Mouse (Mus musculus): ENCODE measurements at regions not wholly inside any gene's neighbourhood (a gene's known extent, or its start where the extent isn't known, plus 50 kb on each side); places are given as distances from the start of the nearest gene placed in this dataset.

DNA sequence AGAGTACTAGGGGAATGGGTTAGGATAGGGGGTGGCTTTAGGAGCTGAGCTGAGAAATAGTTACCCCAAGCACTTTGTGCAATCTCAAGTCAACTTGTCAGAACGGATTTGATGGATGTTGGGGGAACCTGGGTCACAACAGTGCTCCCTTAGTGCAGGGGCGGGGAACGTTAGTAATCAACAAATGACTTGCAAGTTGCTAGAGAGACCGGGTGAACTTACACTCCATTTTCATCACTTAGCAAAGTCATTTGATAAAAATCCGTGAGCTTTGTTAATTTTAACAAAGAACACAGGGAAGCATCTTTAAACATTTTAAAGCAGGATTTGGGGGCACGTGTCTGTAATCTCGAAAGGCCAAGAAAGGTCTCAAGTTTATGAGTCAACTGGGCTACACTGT, 557.0 kb downstream of the Gm19410 start:
- Histone ChIP-seq H3K27ac (ENCODE audit: low read depth) (no peak overlapping the region), H3K4me3 (ENCODE audit: low read depth, low read length) (no peak overlapping the region), H3K9ac (replicated peaks; ENCODE audit: low read depth, low read length) (no peak overlapping the region), H3K27me3 (ENCODE audit: control insufficient read depth, insufficient read depth, low read length) (no peaks in the 10 kb centered on the region), H3K9me3 (replicated peaks; ENCODE audit: control insufficient read depth, low read length) (no peaks in the 10 kb centered on the region), H3K36me3 (replicated peaks; ENCODE audit: control insufficient read depth, insufficient read depth, low read length) (no peaks in the 10 kb centered on the region), H3K4me2 (ENCODE audit: low read depth, low read length) (no peak overlapping the region), H3K4me1 (ENCODE audit: control insufficient read depth, insufficient read depth) (no peaks in the 10 kb centered on the region; the same call in 1 of the 2 replicates)
- TF ChIP-seq EP300 (IDR thresholded peaks at IDR 0.05; ENCODE audit: low read depth) = no peak
- no peak for TF ChIP-seq CTCF (IDR thresholded peaks at IDR 0.05; ENCODE audit: low read depth)
- 77% methylated on average over 7 of the region's 7 CpGs for WGBS
- DNase-seq (ENCODE audit: low spot score) (no peak), ATAC-seq (ENCODE audit: insufficient read depth, low read depth) (no peak)

DNA sequence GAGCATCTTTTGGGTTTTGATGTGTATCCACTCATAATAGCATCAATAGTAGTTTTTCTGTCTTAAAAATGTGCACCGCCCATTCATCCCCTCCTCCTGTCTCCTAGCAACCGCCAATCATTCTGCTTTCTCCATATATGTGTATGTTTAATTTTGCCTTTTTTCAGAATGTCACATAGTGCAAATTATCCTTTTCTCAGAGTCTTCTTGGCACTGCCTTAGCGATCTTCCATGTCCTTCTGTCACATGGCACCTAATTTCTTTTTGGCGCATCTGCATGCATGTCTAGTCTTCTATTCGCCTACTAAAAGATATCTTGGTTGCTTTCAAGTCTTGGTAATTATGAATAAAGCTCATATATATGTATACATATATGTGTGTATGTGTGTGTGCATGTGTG, 573.0 kb downstream of the Gm19410 start:
- 95% methylated on average over 5 of the region's 5 CpGs for WGBS
- ATAC-seq (ENCODE audit: insufficient read depth, low read depth) (no peak), DNase-seq (ENCODE audit: low spot score) (no peak)
- H3K9ac ChIP-seq (replicated peaks; ENCODE audit: low read depth, low read length) = no peak overlapping the region
- no peak for TF ChIP-seq CTCF (IDR thresholded peaks at IDR 0.05; ENCODE audit: low read depth)
- no peak for TF ChIP-seq EP300 (IDR thresholded peaks at IDR 0.05; ENCODE audit: low read depth)
- no peak overlapping the region for H3K27ac ChIP-seq (ENCODE audit: low read depth)
- no peaks in the 10 kb centered on the region for H3K9me3 ChIP-seq (replicated peaks; ENCODE audit: control insufficient read depth, low read length)
- no peaks in the 10 kb centered on the region for H3K36me3 ChIP-seq (replicated peaks; ENCODE audit: control insufficient read depth, insufficient read depth, low read length)
- no peaks in the 10 kb centered on the region for H3K27me3 ChIP-seq (ENCODE audit: control insufficient read depth, insufficient read depth, low read length)
- no peak overlapping the region for H3K4me3 ChIP-seq (ENCODE audit: low read depth, low read length)
- H3K4me1 ChIP-seq (ENCODE audit: control insufficient read depth, insufficient read depth) = no peaks in the 10 kb centered on the region
- no peak overlapping the region for H3K4me2 ChIP-seq (ENCODE audit: low read depth, low read length)

- H3K9me3 ChIP-seq (replicated peaks; ENCODE audit: control insufficient read depth, low read length) = no peaks in the 10 kb centered on the region
- no peak for ATAC-seq (ENCODE audit: insufficient read depth, low read depth)
- H3K4me1 ChIP-seq (ENCODE audit: control insufficient read depth, insufficient read depth) = no peaks in the 10 kb centered on the region
- no peak for TF ChIP-seq EP300 (IDR thresholded peaks at IDR 0.05; ENCODE audit: low read depth)
- TF ChIP-seq CTCF (IDR thresholded peaks at IDR 0.05; ENCODE audit: low read depth) = no peak
- H3K4me2 ChIP-seq (ENCODE audit: low read depth, low read length) = no peak overlapping the region
- 85% methylated on average over 6 of the region's 6 CpGs for WGBS
- no peak overlapping the region for H3K4me3 ChIP-seq (ENCODE audit: low read depth, low read length)
- DNase-seq (ENCODE audit: low spot score) = no peak
- no peaks in the 10 kb centered on the region for H3K27me3 ChIP-seq (ENCODE audit: control insufficient read depth, insufficient read depth, low read length)
- H3K27ac ChIP-seq (ENCODE audit: low read depth) = no peak overlapping the region
- H3K9ac ChIP-seq (replicated peaks; ENCODE audit: low read depth, low read length) = no peak overlapping the region
- H3K36me3 ChIP-seq (replicated peaks; ENCODE audit: control insufficient read depth, insufficient read depth, low read length) = no peaks in the 10 kb centered on the region
These were observed 573.9 kb downstream of the Gm19410 start for GRCm38 (mm10) chr8:36339449-36339848.

GRCm38 (mm10) chr8:36340454-36340853, 574.9 kb downstream of the Gm19410 start:
- Histone ChIP-seq H3K27ac (ENCODE audit: low read depth) (no peak overlapping the region), H3K27me3 (ENCODE audit: control insufficient read depth, insufficient read depth, low read length) (no peaks in the 10 kb centered on the region), H3K4me2 (ENCODE audit: low read depth, low read length) (no peak overlapping the region), H3K9ac (replicated peaks; ENCODE audit: low read depth, low read length) (no peak overlapping the region), H3K4me1 (ENCODE audit: control insufficient read depth, insufficient read depth) (no peaks in the 10 kb centered on the region), H3K9me3 (replicated peaks; ENCODE audit: control insufficient read depth, low read length) (no peaks in the 10 kb centered on the region), H3K36me3 (replicated peaks; ENCODE audit: control insufficient read depth, insufficient read depth, low read length) (no peaks in the 10 kb centered on the region), H3K4me3 (ENCODE audit: low read depth, low read length) (no peak overlapping the region)
- TF ChIP-seq EP300 (IDR thresholded peaks at IDR 0.05; ENCODE audit: low read depth) (no peak), CTCF (IDR thresholded peaks at IDR 0.05; ENCODE audit: low read depth) (no peak)
- ATAC-seq (ENCODE audit: insufficient read depth, low read depth) = no peak
- no peak for DNase-seq (ENCODE audit: low spot score)
- 52% methylated on average over 3 of the region's 3 CpGs for WGBS

GRCm38 (mm10) chr8:36341965-36342364, 576.4 kb downstream of the Gm19410 start:
- Histone ChIP-seq H3K36me3 (replicated peaks; ENCODE audit: control insufficient read depth, insufficient read depth, low read length) (no peaks in the 10 kb centered on the region), H3K27me3 (ENCODE audit: control insufficient read depth, insufficient read depth, low read length) (no peaks in the 10 kb centered on the region), H3K9me3 (replicated peaks; ENCODE audit: control insufficient read depth, low read length) (no peaks in the 10 kb centered on the region), H3K4me3 (ENCODE audit: low read depth, low read length) (no peak overlapping the region), H3K27ac (ENCODE audit: low read depth) (no peak overlapping the region), H3K4me1 (ENCODE audit: control insufficient read depth, insufficient read depth) (no peaks in the 10 kb centered on the region), H3K4me2 (ENCODE audit: low read depth, low read length) (no peak overlapping the region), H3K9ac (replicated peaks; ENCODE audit: low read depth, low read length) (no peak overlapping the region)
- WGBS = 73% methylated on average over 4 of the region's 4 CpGs
- ATAC-seq (ENCODE audit: insufficient read depth, low read depth) (no peak), DNase-seq (ENCODE audit: low spot score) (no peak)
- no peak for TF ChIP-seq EP300 (IDR thresholded peaks at IDR 0.05; ENCODE audit: low read depth)
- TF ChIP-seq CTCF (IDR thresholded peaks at IDR 0.05; ENCODE audit: low read depth) = no peak

DNA sequence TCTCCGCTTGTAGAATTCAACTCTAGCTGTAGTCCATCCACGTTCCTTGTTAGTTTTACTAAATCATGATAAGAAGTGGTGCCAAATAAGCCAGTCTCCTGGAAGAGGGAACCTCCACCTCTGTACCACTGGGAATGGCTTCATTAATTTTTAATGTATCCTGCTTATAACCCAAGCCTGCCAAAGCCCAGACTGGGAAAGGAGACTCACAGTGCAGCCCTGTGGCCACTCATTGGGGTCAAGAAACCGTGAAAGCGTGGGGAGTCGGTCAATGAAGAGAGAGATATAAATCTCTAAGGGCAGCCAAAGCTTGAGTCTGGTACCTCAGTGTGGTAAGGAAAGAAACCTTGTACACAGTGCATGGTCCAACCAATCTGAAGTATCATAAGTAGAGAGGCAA, 577.1 kb downstream of the Gm19410 start:
- no peak overlapping the region for H3K9ac ChIP-seq (replicated peaks; ENCODE audit: low read depth, low read length)
- H3K9me3 ChIP-seq (replicated peaks; ENCODE audit: control insufficient read depth, low read length) = no peaks in the 10 kb centered on the region
- no peak overlapping the region for H3K27ac ChIP-seq (ENCODE audit: low read depth)
- no peak overlapping the region for H3K4me3 ChIP-seq (ENCODE audit: low read depth, low read length)
- no peaks in the 10 kb centered on the region for H3K27me3 ChIP-seq (ENCODE audit: control insufficient read depth, insufficient read depth, low read length)
- H3K4me1 ChIP-seq (ENCODE audit: control insufficient read depth, insufficient read depth) = no peaks in the 10 kb centered on the region
- DNase-seq (ENCODE audit: low spot score) (no peak), ATAC-seq (ENCODE audit: insufficient read depth, low read depth) (no peak)
- WGBS = 87% methylated on average over 5 of the region's 5 CpGs
- TF ChIP-seq EP300 (IDR thresholded peaks at IDR 0.05; ENCODE audit: low read depth) = no peak
- TF ChIP-seq CTCF (IDR thresholded peaks at IDR 0.05; ENCODE audit: low read depth) = no peak
- H3K36me3 ChIP-seq (replicated peaks; ENCODE audit: control insufficient read depth, insufficient read depth, low read length) = no peaks in the 10 kb centered on the region
- no peak overlapping the region for H3K4me2 ChIP-seq (ENCODE audit: low read depth, low read length)

All from heart, postnatal 0 days (tissue).